Mouse (Mus musculus): Measurements from ENCODE around the gene Apc2. TPM values are rescaled to one million over a fixed set of nuclear protein-coding genes. Genes with fewer than 3 reads are reported as not detected.
"Not testable (repeated sequence)": the region's sequence is repeated elsewhere in the genome, so short reads cannot be mapped to it uniquely, and the experiment has no call there.

The Apc2 gene
- 1 to 10 TPM; 2.6 to 2.8 TPM for total RNA-seq (2021)
- long read RNA-seq, experiment 1, partial matches to known transcripts = 0 of 2 reads
- long read RNA-seq, experiment 1, other reads (novel, unspliced or antisense) = 2 of 2 reads
- long read RNA-seq, experiment 2, partial matches to known transcripts = 0 of 1 reads
- long read RNA-seq, experiment 2, other reads (novel, unspliced or antisense) = 1 of 1 reads

DNA sequence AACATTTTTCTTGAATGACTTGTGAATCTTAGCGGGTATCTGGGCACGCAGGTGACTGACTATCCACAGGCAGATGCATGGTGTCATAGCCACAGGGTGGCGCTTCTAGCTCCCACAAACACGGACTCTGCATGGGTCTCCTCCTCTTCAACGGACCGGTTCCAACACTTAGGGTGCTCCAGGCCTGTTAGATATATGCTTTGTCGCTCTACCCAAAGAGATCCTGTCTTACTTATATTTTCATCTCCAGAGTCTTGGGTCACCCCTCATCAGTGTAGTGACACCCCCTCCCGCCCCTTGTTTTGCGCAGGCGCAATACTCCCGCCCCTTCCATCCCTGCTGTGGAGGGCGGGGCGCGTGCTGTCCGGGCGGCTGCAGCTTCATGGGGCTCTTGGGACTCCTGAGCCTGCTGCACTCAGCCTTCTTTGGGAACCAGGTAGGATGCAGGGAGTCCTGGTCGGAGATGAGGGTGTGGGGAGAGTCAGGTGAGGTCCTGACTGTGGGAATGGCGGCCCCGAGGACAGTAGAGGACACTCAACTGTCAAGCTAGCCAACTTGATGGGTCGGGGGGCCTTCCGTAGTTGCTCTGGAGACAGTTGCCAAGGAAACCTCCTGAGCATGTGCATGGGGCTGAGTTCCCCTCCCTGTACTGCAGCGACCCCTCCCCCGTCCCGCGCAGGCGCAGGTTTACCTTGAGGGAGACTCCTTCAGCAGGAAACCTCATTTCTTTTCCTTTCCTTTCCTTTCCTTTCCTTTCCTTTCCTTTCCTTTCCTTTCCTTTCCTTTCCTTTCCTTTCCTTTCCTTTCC, at the start of gene Apc2:
TSS of gene Apc2 (plus strand) at position 360 of the 808 bp plus-strand sequence.
- peak; percentile 79 to 84 for DNase-seq

DNA sequence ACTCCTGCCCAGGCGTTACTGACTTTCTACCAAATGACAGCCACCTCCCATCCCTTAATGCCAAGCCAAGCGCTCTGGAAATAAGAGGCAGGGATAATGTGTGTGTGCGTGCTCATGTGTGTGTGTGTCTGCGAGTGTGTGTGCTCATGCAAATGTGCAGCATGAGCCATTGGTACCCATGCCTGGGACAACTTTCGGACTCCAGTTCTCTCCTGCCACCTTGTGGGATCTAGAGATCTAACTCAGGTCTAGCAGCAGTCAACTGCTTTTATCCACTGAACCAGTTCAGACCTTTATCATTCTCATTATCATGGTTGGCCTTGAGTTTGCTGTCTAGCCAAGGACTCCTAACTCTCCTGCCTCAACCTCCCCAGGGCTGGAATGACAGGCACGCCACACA, 47.9 kb upstream of the Apc2 start:
- no peak for DNase-seq

DNA sequence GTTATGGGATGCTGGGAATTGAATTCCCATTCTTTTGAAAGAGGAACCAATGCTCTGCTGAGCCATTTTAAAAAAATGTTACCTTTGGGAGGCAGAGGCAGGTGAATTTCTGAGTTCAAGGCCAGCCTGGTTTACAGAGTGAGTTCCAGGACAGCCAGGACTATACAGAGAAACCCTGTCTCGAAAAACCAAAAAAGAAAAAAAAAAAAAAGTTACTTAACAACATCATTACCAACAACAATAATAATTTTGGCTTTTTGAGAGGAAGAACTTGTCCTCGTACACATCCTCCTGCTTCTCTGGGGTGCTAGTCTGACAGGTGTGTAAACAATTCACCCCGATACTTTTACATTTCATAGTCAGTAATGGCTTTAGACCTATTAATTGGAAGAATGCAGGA, 47.3 kb upstream of the Apc2 start:
- DNase-seq = not testable (repeated sequence)

DNA sequence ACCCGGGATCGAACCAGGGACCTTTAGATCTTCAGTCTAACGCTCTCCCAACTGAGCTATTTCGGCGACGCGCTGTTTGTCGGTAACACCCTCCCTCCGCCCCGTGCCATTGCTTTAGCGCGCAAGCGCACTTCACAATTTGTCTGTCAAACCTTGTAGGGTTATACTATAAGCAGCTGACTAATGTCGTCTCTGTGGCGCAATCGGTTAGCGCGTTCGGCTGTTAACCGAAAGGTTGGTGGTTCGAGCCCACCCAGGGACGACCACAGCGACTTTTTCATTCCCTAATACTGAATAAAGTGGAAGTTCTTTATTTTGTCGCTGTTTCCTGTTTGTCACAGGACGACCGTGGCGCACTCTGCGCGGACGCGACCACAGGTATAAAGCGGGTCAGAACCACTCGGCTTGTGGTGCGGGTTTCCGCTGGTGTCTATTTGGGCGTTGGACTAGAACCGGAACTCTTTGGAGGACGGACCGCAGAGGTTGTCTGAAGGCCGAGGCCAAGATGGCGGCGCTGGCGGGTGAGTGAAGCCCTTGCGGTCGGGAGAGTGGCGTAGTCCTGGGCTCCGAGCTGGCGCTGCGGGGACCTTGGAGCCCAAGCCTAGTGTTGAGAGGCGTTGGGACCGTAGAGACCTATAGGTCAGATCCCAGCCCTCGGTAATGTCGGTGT, 46.7 kb upstream of the Apc2 start, which contains the start of gene Ndufs7:
TSS of gene Ndufs7 (plus strand) at position 151 of the 670 bp plus-strand sequence.
- DNase-seq = peak; percentile 96 to 99

DNA sequence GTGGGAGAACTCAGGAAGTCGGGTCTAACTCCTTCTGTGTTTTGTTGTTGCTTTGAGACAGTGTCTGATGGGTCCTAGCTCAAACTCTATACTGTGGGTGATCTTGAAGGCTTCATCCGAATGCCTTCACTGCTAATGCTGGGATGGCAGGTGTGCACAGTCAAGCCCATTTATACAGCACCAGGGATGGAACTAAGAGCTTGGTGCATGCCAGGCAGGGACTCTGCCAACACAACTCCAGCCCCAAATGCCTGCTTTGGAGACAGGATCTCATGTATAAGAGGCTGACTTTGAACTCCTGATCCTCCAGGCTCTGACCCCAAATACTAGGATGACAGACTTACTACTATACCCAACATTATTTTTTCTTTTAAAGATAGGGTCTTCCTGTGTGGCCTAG, 45.7 kb upstream of the Apc2 start:
- DNase-seq = no peak

DNA sequence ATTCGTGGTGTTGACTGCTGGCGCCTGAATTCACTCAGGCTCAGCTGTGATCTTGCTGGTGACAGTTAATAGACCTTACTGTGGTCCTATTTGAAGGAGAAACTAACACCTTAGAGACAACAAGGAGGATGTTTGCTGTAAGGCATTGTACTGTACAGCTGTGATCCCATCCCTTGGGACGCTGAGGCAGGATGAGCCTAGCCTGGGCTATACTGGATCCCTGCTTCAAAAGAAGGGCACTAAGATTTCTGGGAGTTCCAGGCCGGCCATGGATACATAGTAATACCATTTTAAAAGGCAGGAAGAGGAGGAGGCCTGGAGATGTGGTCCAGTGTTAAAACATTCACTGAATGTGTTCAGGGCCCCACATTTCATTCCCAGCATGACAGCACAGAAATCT, 45.2 kb upstream of the Apc2 start:
- no peak for DNase-seq

DNA sequence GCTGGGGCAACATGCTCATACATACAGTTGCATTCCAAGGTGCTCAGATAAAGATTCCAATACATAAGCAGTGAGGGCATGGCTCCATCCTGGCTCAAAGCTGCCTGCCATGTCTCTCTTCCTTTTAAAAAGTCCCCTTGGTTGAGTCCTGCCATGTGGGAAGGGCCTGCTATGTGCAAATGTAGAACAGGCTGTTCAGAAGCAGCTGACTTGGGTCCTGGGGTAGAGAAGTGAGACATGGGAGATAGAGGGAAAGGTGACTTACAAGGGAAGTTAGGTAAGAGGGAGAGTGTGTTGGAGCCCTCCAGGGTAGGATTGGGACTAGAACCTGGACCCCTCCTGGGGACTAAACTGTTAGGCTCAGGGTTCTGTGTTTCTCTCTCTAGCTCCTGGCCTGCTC, 43.8 kb upstream of the Apc2 start:
- no peak for DNase-seq

DNA sequence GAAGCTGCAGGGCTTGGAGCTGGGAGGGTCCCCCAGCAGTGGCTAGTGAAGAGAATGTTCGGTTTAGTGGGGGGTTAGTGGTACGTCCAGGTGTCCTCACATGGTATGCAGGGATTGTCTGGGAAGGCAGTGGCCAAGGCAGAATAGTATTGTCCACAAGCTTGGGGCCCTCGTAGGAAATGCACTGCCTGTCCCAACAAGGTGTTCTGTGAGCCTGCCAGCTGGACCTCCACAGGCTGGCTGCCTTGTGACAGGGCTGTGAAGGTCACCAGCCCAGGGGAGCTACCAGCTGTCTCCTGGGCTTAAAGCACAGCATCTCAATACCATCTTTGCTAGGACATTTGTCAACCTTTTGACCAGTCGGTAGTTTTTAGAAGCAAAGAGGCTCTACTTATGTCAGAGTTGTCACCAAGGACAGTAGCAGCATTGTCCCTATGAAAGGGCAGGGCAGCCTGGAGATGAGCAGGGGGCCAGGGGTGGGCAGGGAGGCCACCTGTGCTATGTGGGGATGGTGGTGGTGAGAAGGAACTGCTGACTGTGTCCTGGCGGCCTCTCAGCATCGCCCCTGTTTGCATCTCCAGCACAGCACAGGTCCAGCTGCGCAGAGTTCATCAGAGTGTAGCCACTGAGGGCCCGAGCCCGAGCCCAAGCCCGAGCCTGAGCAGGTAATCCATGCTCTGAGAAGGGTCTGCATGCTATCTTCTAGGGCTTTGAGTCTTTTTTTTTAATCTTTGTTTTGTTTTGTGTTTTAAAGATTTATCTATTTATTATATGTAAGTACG, 43.1 kb upstream of the Apc2 start:
- DNase-seq = peak; percentile 67 to 76

DNA sequence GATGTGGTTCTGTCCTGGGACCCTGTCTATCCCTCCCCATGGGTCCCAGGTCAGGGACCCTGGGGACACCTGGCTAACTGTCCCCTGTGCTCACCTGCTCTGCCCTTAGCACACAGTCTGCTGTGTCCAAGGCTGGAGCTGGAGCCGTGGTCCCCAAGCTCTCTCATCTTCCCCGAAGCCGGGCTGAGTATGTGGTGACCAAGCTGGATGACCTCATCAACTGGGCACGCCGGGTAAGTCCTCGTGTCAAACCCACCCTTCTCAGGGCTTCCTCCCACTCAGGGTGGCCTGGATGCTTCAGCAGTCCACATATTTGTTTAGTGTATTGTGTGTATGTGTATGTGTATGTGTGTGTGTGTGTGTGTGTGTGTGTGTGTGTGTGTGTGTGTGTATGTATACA, 42.2 kb upstream of the Apc2 start:
- DNase-seq = no peak

DNA sequence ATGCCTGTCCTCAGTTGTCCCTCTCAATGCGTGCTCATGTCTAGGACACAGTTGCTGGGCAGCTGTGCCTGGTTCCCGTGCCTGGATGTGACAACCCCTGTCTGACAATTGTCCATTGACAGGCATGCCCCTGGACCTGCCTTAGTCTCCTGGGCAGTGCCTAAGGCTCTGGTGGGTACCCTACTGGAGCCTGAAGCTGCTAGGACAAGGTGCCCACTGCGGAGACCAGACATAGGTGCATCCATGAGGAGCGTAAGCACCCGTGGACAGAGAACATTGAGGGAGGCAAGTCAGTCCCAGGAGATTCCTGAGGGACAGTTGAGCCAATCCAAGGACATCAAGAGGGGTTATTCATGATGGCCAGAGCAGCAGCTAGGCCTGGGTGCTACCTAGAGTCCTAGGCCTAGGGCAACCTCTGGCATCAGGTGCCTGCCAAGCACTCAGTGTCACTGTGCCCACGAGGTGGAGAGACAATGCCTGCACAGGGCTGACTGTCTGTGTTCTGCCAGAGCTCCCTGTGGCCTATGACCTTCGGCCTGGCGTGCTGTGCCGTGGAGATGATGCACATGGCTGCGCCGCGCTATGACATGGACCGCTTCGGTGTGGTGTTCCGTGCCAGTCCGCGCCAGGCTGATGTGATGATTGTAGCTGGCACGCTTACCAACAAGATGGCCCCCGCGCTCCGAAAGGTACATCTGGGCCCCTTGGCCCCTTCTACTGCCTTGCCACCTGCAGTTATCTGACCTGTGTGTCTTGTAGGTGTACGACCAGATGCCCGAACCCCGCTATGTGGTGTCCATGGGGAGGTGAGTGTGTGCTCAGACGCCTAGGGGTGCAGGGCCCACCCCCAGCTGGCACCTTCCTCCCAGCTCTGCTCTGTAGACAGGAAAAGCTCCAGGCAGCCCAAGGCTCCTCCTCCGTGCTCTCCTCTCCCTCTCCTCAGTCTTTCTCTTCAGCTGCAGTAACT, 41.2 kb upstream of the Apc2 start:
- DNase-seq = no peak

DNA sequence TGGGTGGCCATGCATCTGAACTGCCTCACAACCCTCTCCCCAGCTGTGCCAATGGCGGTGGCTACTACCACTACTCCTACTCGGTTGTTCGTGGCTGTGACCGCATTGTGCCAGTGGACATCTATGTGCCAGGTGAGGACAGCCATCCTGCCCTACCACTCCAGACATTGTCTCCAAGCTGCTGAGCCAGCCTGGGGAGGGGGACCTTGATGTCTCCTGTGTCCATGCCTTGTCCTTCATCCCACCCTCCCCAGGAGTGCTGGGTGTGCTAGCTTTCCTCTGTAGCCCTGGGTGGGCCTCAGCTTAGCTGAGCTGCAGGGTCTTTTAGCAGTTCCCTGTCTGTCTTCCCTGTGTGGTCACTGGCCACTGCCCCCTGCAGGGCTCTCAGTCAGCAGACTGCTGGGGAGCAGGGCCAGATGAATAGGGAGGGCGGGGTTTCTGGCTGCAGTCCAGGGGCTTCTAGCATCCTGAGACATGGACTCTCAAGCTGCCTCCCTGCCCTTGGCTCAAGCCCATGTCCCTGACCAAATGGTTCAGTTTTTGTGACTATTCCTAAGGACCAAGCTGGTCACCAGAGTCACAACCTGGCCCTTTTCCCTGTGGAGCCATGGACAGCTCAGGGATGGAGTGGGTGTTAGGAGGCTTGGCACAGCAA, 39.8 kb upstream of the Apc2 start:
- no peak for DNase-seq

DNA sequence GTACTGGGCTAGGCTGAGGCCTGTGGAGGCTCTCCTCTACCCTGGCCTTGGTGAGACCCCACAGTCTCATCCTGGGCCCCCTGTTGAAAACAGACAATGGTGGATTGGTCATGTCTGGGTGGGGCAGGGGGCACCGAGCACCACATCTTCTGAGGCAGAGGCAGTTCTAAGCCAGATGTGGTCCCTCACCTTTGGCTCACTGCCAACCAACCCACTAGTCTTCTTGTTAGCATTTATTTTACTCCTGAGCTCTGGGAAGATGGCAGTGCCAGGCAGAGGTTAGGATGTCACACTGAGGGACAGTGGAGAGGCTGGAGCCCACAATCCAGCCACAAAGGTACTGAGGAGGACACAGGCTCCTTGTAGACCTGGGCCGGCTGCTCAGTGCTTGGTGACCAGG, 37.8 kb upstream of the Apc2 start:
- no peak for DNase-seq

DNA sequence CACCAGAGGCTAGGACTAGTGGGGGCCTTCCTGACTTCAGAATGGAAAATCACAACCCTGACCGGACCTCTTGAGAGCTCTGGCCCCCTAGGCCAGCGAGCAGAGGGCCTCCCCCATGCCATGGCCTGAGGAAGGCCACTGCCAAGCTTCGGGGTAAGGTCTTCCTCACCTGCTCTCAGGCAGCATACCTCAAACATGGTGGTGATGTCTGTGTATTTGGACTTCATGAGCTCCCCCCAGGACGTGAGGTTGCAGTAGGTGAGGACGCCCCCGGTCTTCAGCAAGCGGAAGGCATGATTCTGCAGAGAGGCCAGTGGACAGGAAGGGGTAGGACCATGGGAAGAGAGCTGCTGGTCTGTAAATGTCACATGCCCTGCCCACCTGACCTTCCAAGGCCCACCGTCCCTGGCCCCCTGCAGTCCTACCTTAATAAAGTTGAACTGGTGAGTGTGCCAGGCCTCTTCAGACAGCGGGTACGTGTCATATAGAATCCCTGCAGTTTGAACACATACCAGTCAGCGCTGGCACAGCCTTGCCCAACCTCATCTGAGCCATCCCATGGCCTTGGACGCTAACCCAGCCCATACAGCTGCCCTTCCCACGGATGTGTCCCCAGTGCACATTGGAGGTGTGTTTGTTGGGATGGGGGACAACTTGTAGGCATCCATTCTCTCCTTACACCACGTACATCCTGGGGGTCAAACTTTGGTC, 36.9 kb upstream of the Apc2 start:
- no peak for DNase-seq

DNA sequence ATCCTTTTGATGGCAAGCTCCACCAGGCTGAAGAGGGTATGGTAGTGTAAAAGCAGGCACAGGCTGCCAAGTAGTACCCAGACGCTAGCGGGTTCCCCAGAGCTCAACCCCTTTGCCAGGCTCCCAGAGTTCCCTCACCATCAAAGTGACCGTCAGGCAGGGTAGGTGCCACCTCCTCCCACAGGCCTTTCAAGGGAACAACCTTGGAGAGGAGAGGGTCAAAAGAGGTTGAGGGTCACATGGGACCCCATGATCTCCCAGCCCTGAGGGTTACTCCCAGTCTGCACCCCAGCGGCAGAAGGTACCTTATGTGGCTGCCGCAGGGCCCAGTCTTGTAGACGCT, 36.3 kb upstream of the Apc2 start:
- DNase-seq = no peak

DNA sequence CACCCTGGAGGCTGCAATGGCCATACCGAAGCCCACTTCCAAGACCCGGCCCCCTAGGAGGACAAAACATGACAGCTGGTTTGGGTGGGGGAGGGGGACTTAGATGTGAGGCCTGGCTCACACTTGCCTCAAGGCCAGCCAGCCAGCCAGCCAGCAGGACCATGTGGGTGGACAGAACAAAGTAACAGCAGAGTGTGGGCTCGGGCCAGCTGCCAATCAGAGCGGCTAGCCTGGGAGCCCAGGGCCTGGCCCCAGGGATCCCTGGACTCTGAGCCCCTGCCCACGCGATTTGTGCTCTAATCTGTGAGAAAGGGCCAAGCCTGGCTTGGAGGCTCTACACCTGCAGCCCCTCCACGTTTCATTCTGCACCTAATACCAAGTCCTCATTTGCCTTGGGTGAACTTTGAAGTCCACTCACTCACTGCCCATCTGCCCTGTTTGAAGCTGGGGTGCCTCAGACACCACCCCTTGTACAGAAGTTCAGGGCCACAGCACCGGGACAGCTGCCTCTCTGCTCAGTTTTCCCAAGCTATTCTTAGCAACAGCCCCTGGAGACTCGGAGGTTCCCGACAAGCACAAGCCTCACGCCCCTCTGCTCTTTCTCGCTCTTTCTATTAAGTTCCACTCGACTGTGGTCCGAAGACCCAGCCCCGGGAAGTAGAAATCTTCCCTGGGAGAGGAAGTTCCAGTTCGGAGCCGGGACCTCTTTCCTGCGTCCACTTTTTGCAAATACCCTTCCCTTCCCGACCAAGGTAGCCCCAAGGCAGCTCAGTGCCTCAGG, 35.7 kb upstream of the Apc2 start:
- peak; percentile 58 to 69 for DNase-seq

DNA sequence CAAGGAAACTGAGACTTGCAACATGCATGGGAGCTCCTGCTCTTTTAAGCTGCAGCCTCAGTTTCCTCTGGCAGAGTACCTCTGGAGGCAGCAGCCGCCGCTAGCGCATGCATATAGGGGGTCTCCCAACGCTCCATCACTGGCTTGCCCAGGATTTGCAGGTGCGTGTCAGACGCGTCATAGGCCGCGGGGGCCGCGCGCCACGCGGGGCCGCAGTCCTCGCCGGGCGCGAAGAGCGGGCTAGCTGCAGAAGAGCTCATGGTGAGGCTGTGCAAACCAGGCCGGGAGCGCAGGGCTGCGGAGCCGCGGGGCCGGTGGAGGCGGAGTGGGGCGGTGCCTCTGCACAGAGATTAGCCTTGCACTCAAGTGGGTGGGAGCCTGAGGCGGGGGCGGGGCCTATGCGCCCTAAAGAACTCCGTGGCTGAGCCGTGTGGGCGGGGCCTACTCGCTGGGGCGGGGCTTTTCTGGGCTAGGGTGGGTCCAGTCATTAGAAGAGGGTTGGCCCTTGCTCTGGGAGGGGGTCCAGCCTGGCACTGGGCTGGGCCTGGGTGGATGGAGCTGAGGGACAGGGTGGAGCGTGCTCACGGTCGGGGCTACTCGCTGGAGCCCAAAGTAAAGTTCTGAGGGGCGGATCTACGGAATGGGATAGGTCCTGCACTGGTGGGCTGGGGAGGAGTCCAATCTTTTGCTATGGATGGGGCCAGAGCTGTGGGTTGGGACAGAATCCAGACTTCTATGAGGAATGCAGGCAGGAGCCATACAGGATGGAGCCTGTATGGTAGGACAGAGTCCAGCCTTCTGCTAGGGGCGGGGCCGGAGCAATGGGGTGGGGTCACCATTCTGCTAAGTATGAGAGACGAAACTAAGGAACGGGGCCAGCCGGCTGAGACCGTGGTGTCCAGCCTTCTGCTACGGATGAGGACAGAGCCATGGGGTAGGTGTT, 34.9 kb upstream of the Apc2 start, which contains the start of the genes Gamt and Dazap1:
TSS of gene Gamt (minus strand) at position 371 of the 943 bp plus-strand sequence.
TSS of gene Dazap1 (plus strand) at position 845 of the 943 bp plus-strand sequence.
- peak; percentile 98 to 99 for DNase-seq

DNA sequence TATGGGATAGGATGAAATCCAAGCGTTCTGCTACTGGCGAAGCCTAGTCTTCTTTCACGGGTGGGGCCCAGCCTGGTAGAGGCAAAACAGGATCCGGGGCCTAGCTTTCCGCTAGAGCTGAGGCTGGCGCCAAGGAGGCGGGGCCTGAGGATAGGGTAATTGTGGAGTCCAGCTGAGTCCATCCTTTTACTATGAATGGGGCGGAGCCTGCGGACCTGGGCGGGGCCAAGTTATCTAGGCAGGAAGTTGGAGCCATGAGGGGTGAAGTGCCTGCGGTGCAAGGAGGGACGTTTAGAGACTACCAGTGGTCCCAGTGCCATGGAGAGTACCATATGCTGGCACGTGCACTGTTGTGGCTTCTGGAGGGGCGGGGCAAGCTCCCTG, 34.2 kb upstream of the Apc2 start:
- DNase-seq = peak; percentile 98 to 99

DNA sequence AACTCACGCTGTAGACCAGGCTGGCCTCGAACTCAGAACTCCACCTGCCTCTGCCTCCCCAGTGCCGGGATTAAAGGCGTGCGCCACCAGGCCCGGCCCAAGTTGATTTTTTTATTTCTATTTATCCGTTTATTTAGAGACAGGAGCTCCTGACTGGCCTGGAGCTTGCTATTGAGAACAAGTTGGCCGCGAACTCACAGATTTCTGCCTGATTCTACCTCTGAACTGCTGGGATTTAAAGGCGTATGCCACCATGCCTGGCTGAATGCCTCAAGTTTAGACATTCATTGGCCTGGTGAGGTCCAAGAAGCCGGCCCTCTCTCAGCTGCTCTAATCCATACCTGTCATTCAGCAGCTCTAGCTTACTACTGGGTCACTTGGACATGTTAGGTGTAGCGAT, 33.6 kb upstream of the Apc2 start:
- DNase-seq = no peak

All from heart, adult 18-20 months (tissue).